Mouse (Mus musculus) CH12.LX (cell line): ENCODE measurements around the gene Spp2. TPM values are rescaled to one million over a fixed set of nuclear protein-coding genes. Genes with fewer than 3 reads are reported as not detected.

Experiments used
- DNase-seq: peaks from one replicate; pipeline ENCODE4 v3.0.0-alpha.2; 2013; ENCODE audit errors: extremely low read depth
- H3K27ac ChIP-seq: 2 replicates; pipeline ENCODE4 v1.5.1; 2012; ENCODE audit warnings: low read depth, mild to moderate bottlenecking, control low read depth, moderate library complexity; ENCODE audit not compliant: insufficient read depth
- H3K27me3 ChIP-seq: replicated peaks from 2 replicates; pipeline ENCODE3; 2012; ENCODE audit warnings: inconsistent platforms
- H3K36me3 ChIP-seq, 2 experiments: replicated peaks in 1 of 2; 2 replicates each; pipeline versions ENCODE3 to v1.6.1; 2012; ENCODE audit warnings: inconsistent platforms in 1 of 2, low read length in 1 of 2, mild to moderate bottlenecking in 1 of 2, mixed read lengths in 1 of 2, moderate library complexity in 1 of 2; ENCODE audit not compliant: control insufficient read depth in 1 of 2, insufficient read depth in 1 of 2
- H3K4me1 ChIP-seq, 2 experiments: 2 replicates each; pipeline ENCODE4 v1.6.1; 2012; ENCODE audit warnings: inconsistent platforms in 1 of 2, moderate library complexity in 1 of 2; ENCODE audit not compliant: insufficient read depth in 2 of 2, control insufficient read depth in 1 of 2
- H3K4me2 ChIP-seq: 2 replicates; pipeline ENCODE4 v1.6.1; 2012; ENCODE audit warnings: low read depth, mild to moderate bottlenecking, control low read depth; ENCODE audit not compliant: poor library complexity, insufficient read depth, severe bottlenecking
- H3K4me3 ChIP-seq, 3 experiments: fragments of 150-350 bp in 1 of 3; sonication (generic) in 1 of 3; replicated peaks in 1 of 3; 2 replicates each; pipeline versions ENCODE3 to v1.5.1; 2011 to 2012; ENCODE audit warnings: low read depth in 2 of 3, low read length in 2 of 3, mild to moderate bottlenecking in 2 of 3, moderate library complexity in 2 of 3, control low read depth in 1 of 3, improper control_type of control experiment in 1 of 3, inconsistent platforms in 1 of 3, mixed read lengths in 1 of 3; ENCODE audit not compliant: poor library complexity in 1 of 3
- H3K79me2 ChIP-seq: replicated peaks from 2 replicates; pipeline ENCODE4 v1.6.1; 2012; ENCODE audit warnings: mild to moderate bottlenecking, moderate library complexity; ENCODE audit not compliant: control insufficient read depth, poor library complexity, insufficient read depth, severe bottlenecking; ENCODE audit errors: extremely low read depth
- H3K9ac ChIP-seq: 2 replicates; pipeline ENCODE4 v1.6.1; 2012; ENCODE audit warnings: low read depth, mild to moderate bottlenecking, control low read depth, moderate library complexity; ENCODE audit not compliant: insufficient read depth
- H3K9me3 ChIP-seq: replicated peaks from 2 replicates; pipeline ENCODE3; 2012; ENCODE audit warnings: low read length, inconsistent platforms, mixed read lengths
- CHD1 ChIP-seq: IDR thresholded peaks from 2 replicates; pipeline ENCODE4 v1.6.1; 2012; ENCODE audit warnings: low read depth, low read length, improper control_type of control experiment, inconsistent platforms
- CHD2 ChIP-seq: IDR thresholded peaks from 2 replicates; pipeline ENCODE4 v1.6.1; 2011; ENCODE audit warnings: low read length, improper control_type of control experiment
- CTCF ChIP-seq, 2 experiments: IDR thresholded peaks in 1 of 2; conservative IDR thresholded peaks in 1 of 2; 2 replicates each; pipeline ENCODE4 v1.5.1; 2011 to 2012; ENCODE audit warnings: low read depth in 2 of 2, low read length in 2 of 2, improper control_type of control experiment in 1 of 2, inconsistent platforms in 1 of 2, mild to moderate bottlenecking in 1 of 2, moderate library complexity in 1 of 2
- ELF1 ChIP-seq: IDR thresholded peaks from 2 replicates; pipeline ENCODE4 v1.6.1; 2014; ENCODE audit warnings: low read depth, mild to moderate bottlenecking, inconsistent platforms, low read length, improper control_type of control experiment
- ETS1 ChIP-seq: conservative IDR thresholded peaks from 2 replicates; pipeline ENCODE4 v1.6.1; 2012; ENCODE audit warnings: low read depth, mild to moderate bottlenecking, inconsistent platforms, low read length, improper control_type of control experiment, moderate library complexity
- GABPA ChIP-seq: IDR thresholded peaks from 2 replicates; pipeline ENCODE4 v1.6.1; 2012; ENCODE audit warnings: low read depth, low read length, improper control_type of control experiment, inconsistent platforms; ENCODE audit not compliant: insufficient replicate concordance
- IRF4 ChIP-seq: IDR thresholded peaks from 2 replicates; pipeline ENCODE4 v1.6.1; 2014; ENCODE audit warnings: low read depth, mild to moderate bottlenecking, inconsistent platforms, low read length, improper control_type of control experiment
- JUN ChIP-seq: IDR thresholded peaks from 2 replicates; pipeline ENCODE4 v1.6.1; 2011; ENCODE audit warnings: low read depth, mild to moderate bottlenecking, low read length, improper control_type of control experiment, moderate library complexity; ENCODE audit not compliant: insufficient read depth
- JUND ChIP-seq: conservative IDR thresholded peaks from 2 replicates; pipeline ENCODE4 v1.6.1; 2011; ENCODE audit warnings: low read depth, low read length, improper control_type of control experiment
- MAX ChIP-seq: IDR thresholded peaks from 2 replicates; pipeline ENCODE4 v1.6.1; 2011; ENCODE audit warnings: low read length, improper control_type of control experiment
- MAZ ChIP-seq: IDR thresholded peaks from 2 replicates; pipeline ENCODE4 v1.6.1; 2012; ENCODE audit warnings: low read depth, mild to moderate bottlenecking, inconsistent platforms, low read length, improper control_type of control experiment, moderate library complexity
- MXI1 ChIP-seq: IDR thresholded peaks from 2 replicates; pipeline ENCODE4 v1.6.1; 2011; ENCODE audit warnings: mild to moderate bottlenecking, low read depth, low read length, improper control_type of control experiment
- MYC ChIP-seq: IDR thresholded peaks from 2 replicates; pipeline ENCODE4 v1.6.1; 2011; ENCODE audit warnings: low read depth, mild to moderate bottlenecking, improper control_type of control experiment, low read length
- NRF1 ChIP-seq: IDR thresholded peaks from 2 replicates; pipeline ENCODE4 v1.6.1; 2014; ENCODE audit warnings: low read depth, mild to moderate bottlenecking, inconsistent platforms, low read length, improper control_type of control experiment, moderate library complexity
- PAX5 ChIP-seq: IDR thresholded peaks from 2 replicates; pipeline ENCODE4 v1.6.1; 2012; ENCODE audit warnings: low read length, inconsistent platforms, mixed read lengths
- POLR2AphosphoS2 ChIP-seq: IDR thresholded peaks from 2 replicates; pipeline ENCODE4 v1.6.1; 2011; ENCODE audit warnings: low read depth, low read length, improper control_type of control experiment
- RAD21 ChIP-seq: IDR thresholded peaks from 2 replicates; pipeline ENCODE4 v1.6.1; 2011; ENCODE audit warnings: low read depth, mild to moderate bottlenecking, low read length, improper control_type of control experiment, moderate library complexity
- SIN3A ChIP-seq: IDR thresholded peaks from 2 replicates; pipeline ENCODE4 v1.6.1; 2012; ENCODE audit warnings: low read length, improper control_type of control experiment, inconsistent platforms
- TCF12 ChIP-seq: IDR thresholded peaks from 2 replicates; pipeline ENCODE4 v1.6.1; 2014; ENCODE audit warnings: low read depth, mild to moderate bottlenecking, inconsistent platforms, low read length, improper control_type of control experiment
- UBTF ChIP-seq: IDR thresholded peaks from 2 replicates; pipeline ENCODE4 v1.6.1; 2012; ENCODE audit warnings: low read depth, mild to moderate bottlenecking, inconsistent platforms, low read length, improper control_type of control experiment, moderate library complexity
- USF2 ChIP-seq: conservative IDR thresholded peaks from 2 replicates; pipeline ENCODE4 v1.6.1; 2011; ENCODE audit warnings: low read depth, low read length, improper control_type of control experiment
- ZKSCAN1 ChIP-seq: IDR thresholded peaks from 2 replicates; pipeline ENCODE4 v1.6.1; 2012; ENCODE audit warnings: low read depth, inconsistent platforms, low read length, improper control_type of control experiment, borderline replicate concordance
- dilution Hi-C: fragments of 300-500 bp; cut with MboI; formaldehyde crosslinking; loops from 2 replicates; pipeline ENCODE4 v1.14.3; 2020; ENCODE audit warnings: low sequenced_read_pairs; ENCODE audit not compliant: extremely low pct_unique_long_range_greater_than_20kb, extremely low pct_ligation_motif_present
- in situ Hi-C: fragments of 300-500 bp; cut with MboI; formaldehyde crosslinking; loops from 3 replicates; pipeline ENCODE4 v1.14.3; 2019; ENCODE audit warnings: low sequenced_read_pairs, low pct_ligation_motif_present, low pct_unique_long_range_greater_than_20kb, mixed read lengths
- polyA plus RNA-seq: library from polyadenylated mRNA; unstranded; fragments of >175 nt; gene quantifications from 2 replicates; pipeline ENCODE4 v1.2.1, GENCODE M21; 2012; ENCODE audit warnings: low read depth; ENCODE audit not compliant: insufficient read length
- total RNA-seq, 2 experiments: library from RNA; depleted of rRNA; stranded (reverse); fragments of 300-350 nt in 1 of 2; fragments of >200 nt in 1 of 2; gene quantifications; 2 replicates each; pipeline ENCODE4 v1.2.3; 2012 to 2014

The Spp2 gene
- total and polyA plus RNA-seq, 3 experiments, result not detected

DNA sequence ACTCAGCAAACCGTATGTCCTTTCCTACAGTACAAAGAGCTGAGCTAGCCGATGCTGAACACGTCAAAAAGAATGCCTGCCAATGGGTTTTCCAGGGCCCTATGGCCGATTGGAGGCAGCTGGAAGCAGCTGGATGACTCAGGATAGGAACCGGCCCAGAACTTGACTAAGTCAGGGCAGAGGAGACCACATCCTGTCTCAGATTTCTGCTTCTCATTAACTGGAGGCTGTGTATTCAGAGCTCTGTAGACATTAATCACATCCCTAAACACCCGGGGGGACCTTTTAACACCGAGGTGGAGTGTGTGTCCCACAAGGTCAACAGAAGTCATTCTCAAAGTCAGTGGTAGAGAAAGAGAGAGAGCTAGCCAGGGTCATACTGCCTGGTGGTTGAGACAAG, 67.8 kb downstream of the Spp2 start:
- Histone ChIP-seq H3K9ac (no peak overlapping the region), H3K4me3 (no peak overlapping the region), H3K4me1 (peaks cover 0 to 6% of the 10 kb centered on the region in 2 experiments; a peak in 2 of 4 replicates), H3K27ac (no peak overlapping the region), H3K79me2 (no peaks in the 10 kb centered on the region), H3K36me3 (no peaks in the 10 kb centered on the region), H3K27me3 (no peaks in the 10 kb centered on the region), H3K4me2 (no peak overlapping the region), H3K9me3 (peaks cover 53% of the 10 kb centered on the region)
- dilution Hi-C loops, result no loop called here
- no peak for TF ChIP-seq MYC
- TF ChIP-seq GABPA, result no peak
- TF ChIP-seq UBTF, result no peak
- TF ChIP-seq MAX, result no peak
- no peak for TF ChIP-seq NRF1
- TF ChIP-seq IRF4, result no peak
- no peak for TF ChIP-seq JUN
- TF ChIP-seq CHD2, result no peak
- no peak for TF ChIP-seq ETS1
- no peak for TF ChIP-seq ZKSCAN1
- no peak for TF ChIP-seq MAZ
- TF ChIP-seq TCF12, result no peak
- TF ChIP-seq USF2, result no peak
- no peak for TF ChIP-seq SIN3A
- no peak for TF ChIP-seq PAX5
- no peak for TF ChIP-seq POLR2AphosphoS2
- no peak for TF ChIP-seq ELF1
- no peak for TF ChIP-seq RAD21
- TF ChIP-seq JUND, result no peak
- no peak for DNase-seq
- in situ Hi-C loops, result loop anchor here (10.0 kb wide), 1 partner anchor 170 kb away; no protein-coding TSS in a partner anchor

GRCm38 (mm10) chr1:88475502-88475953, 68.8 kb downstream of the Spp2 start:
- DNase-seq, result no peak
- no peak overlapping the region for H3K27ac ChIP-seq
- no peak overlapping the region for H3K4me3 ChIP-seq
- no peak overlapping the region for H3K4me2 ChIP-seq
- H3K9me3 ChIP-seq, result peaks cover 52% of the 10 kb centered on the region
- in situ Hi-C loops (loop anchor here (10.0 kb wide), 1 partner anchor 169 kb away; no protein-coding TSS in a partner anchor), dilution Hi-C loops (no loop called here)
- H3K9ac ChIP-seq, result no peak overlapping the region
- no peaks in the 10 kb centered on the region for H3K79me2 ChIP-seq
- TF ChIP-seq MXI1, result no peak
- TF ChIP-seq CHD2, result no peak
- no peak for TF ChIP-seq CHD1
- TF ChIP-seq CTCF (conservative IDR thresholded peaks at IDR 0.05 in 1 of 2, IDR thresholded peaks at IDR 0.05 in 1 of 2; ENCODE audit: low read depth in 2 of 2, low read length in 2 of 2), result no peak
- TF ChIP-seq MAZ, result no peak
- H3K4me1 ChIP-seq, result peaks cover 0 to 6% of the 10 kb centered on the region in 2 experiments; a peak in 2 of 4 replicates
- no peaks in the 10 kb centered on the region for H3K36me3 ChIP-seq
- H3K27me3 ChIP-seq, result no peaks in the 10 kb centered on the region

Other genes starting within 250 kb of the Spp2 start
- not detected in 2 replicates for gene Ugt1a5, start 240.9 kb upstream of the Spp2 start, total RNA-seq (2012; rRNA removed)
- gene Ugt1a5, start 240.9 kb upstream of the Spp2 start, total RNA-seq (2014; rRNA removed), result not detected in 2 replicates
- not detected in 2 replicates for gene Ugt1a5, start 240.9 kb upstream of the Spp2 start, polyA plus RNA-seq
- gene Ugt1a2, start 206.4 kb upstream of the Spp2 start, total RNA-seq (2012; rRNA removed), result not detected in 2 replicates
- gene Ugt1a2, start 206.4 kb upstream of the Spp2 start, total RNA-seq (2014; rRNA removed), result not detected in 2 replicates
- gene Ugt1a2, start 206.4 kb upstream of the Spp2 start, polyA plus RNA-seq, result not detected in 2 replicates
- not detected in 2 replicates for gene Dnajb3, start 201.2 kb upstream of the Spp2 start, total RNA-seq (2012; rRNA removed)
- not detected in 2 replicates for gene Dnajb3, start 201.2 kb upstream of the Spp2 start, total RNA-seq (2014; rRNA removed)
- gene Dnajb3, start 201.2 kb upstream of the Spp2 start, polyA plus RNA-seq, result not detected in 2 replicates
- gene Ugt1a1, start 195.0 kb upstream of the Spp2 start, total RNA-seq (2012; rRNA removed), result 0.08 TPM in 1 of 2 replicates, not detected in the other
- not detected in 2 replicates for gene Ugt1a1, start 195.0 kb upstream of the Spp2 start, total RNA-seq (2014; rRNA removed)
- gene Ugt1a1, start 195.0 kb upstream of the Spp2 start, polyA plus RNA-seq, result 0.19 TPM in 1 of 2 replicates, not detected in the other
- 0.13 and 0.17 TPM in 2 replicates for gene Mroh2a, start 180.0 kb upstream of the Spp2 start, total RNA-seq (2012; rRNA removed)
- gene Mroh2a, start 180.0 kb upstream of the Spp2 start, total RNA-seq (2014; rRNA removed), result not detected in 2 replicates
- gene Mroh2a, start 180.0 kb upstream of the Spp2 start, polyA plus RNA-seq, result 0.78 and 1.0 TPM in 2 replicates
- gene Hjurp, start 129.3 kb upstream of the Spp2 start, total RNA-seq (2012; rRNA removed), result 65.2 and 69.8 TPM in 2 replicates
- gene Hjurp, start 129.3 kb upstream of the Spp2 start, total RNA-seq (2014; rRNA removed), result 74.1 and 80.8 TPM in 2 replicates
- 64.8 and 67.6 TPM in 2 replicates for gene Hjurp, start 129.3 kb upstream of the Spp2 start, polyA plus RNA-seq
- gene Trpm8, start 129.3 kb upstream of the Spp2 start, total RNA-seq (2012; rRNA removed), result not detected in 2 replicates
- gene Trpm8, start 129.3 kb upstream of the Spp2 start, total RNA-seq (2014; rRNA removed), result not detected in 2 replicates
- gene Trpm8, start 129.3 kb upstream of the Spp2 start, polyA plus RNA-seq, result not detected in 2 replicates
- gene Glrp1, start 103.1 kb downstream of the Spp2 start, total RNA-seq (2012; rRNA removed), result 4.0 and 9.3 TPM in 2 replicates
- 6.1 and 6.3 TPM in 2 replicates for gene Glrp1, start 103.1 kb downstream of the Spp2 start, total RNA-seq (2014; rRNA removed)
- 9.1 and 11.7 TPM in 2 replicates for gene Glrp1, start 103.1 kb downstream of the Spp2 start, polyA plus RNA-seq